Mouse (Mus musculus) C2C12 (cell line): ENCODE results near the gene Nppa. TPM values are rescaled to one million over a fixed set of nuclear protein-coding genes. Genes with fewer than 3 reads are reported as not detected.

Experiments
- H3K27me3 ChIP-seq: one replicate; pipeline ENCODE4 v1.6.1; 2011; ENCODE audit not compliant: control insufficient read depth, insufficient read depth, insufficient read length
- H3K36me3 ChIP-seq: one replicate; pipeline ENCODE4 v1.6.1; 2011; ENCODE audit not compliant: control insufficient read depth, insufficient read depth
- H3K4me3 ChIP-seq: one replicate; pipeline ENCODE4 v1.5.1; 2011; ENCODE audit warnings: mild to moderate bottlenecking, control low read depth; ENCODE audit not compliant: poor library complexity, insufficient read depth, severe bottlenecking
- H3K79me2 ChIP-seq: one replicate; pipeline ENCODE4 v1.6.1; 2011; ENCODE audit not compliant: control insufficient read depth, insufficient read depth
- H3K79me3 ChIP-seq: one replicate; pipeline ENCODE4 v1.6.1; 2011; ENCODE audit warnings: low read depth, control low read depth
- H3ac ChIP-seq: one replicate; pipeline ENCODE3; 2011; ENCODE audit warnings: low read depth; ENCODE audit not compliant: control insufficient read depth, insufficient read length
- CEBPB ChIP-seq: IDR thresholded peaks from one replicate; pipeline ENCODE4 v1.6.1; 2011; ENCODE audit warnings: low read depth, mild to moderate bottlenecking, control low read depth, moderate library complexity
- CTCF ChIP-seq: IDR thresholded peaks from one replicate; pipeline ENCODE4 v1.5.1; 2011; ENCODE audit not compliant: control insufficient read depth, insufficient read depth, insufficient read length
- FOSL1 ChIP-seq: IDR thresholded peaks from one replicate; pipeline ENCODE4 v1.8.0; 2011; ENCODE audit warnings: mild to moderate bottlenecking, low read length; ENCODE audit not compliant: poor library complexity, insufficient read depth, severe bottlenecking
- MAX ChIP-seq: IDR thresholded peaks from one replicate; pipeline ENCODE4 v1.6.1; 2011; ENCODE audit warnings: mild to moderate bottlenecking, control low read depth
- MYOD1 ChIP-seq: IDR thresholded peaks from one replicate; pipeline ENCODE4 v1.6.1; 2011; ENCODE audit warnings: low read depth; ENCODE audit not compliant: control insufficient read depth, insufficient read length
- MYOG ChIP-seq: IDR thresholded peaks from one replicate; pipeline ENCODE4 v1.6.1; 2011; ENCODE audit not compliant: control insufficient read depth, insufficient read length; ENCODE audit errors: extremely low read depth
- USF1 ChIP-seq: IDR thresholded peaks from one replicate; pipeline ENCODE4 v1.6.1; 2011; ENCODE audit warnings: low read depth, mild to moderate bottlenecking, control low read depth, moderate library complexity
- polyA plus RNA-seq: library from polyadenylated mRNA; unstranded; fragments of >200 nt; fragmentation: generic; extraction: Trizol; gene quantifications from one replicate; pipeline ENCODE4 v1.2.1, GENCODE M21; 2012; ENCODE audit warnings: missing spikeins

Gene Nppa
- polyA plus RNA-seq, 1 experiment = not detected

DNA sequence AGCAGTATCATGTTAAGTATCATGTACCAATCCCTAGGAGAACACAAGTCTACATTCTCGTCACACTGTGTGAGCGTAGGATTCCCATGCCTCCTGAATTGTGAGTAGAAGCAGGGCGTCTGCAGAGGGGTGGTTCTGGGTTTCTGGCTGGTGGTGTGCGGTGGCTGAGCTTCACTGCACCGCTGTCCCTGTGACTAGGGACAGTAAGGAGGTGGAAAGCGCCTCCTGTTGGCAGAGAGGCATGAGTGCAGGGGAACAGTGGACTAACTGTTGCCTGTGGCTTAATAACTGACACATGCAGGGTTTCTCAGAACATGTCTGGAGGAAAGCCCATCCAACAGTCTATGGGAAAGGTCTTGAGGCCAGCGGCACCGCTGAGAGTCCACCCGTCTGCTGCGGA is 14.9 kb downstream of the Nppa start:
- no peak overlapping the region for H3ac ChIP-seq
- no peaks in the 10 kb centered on the region for H3K27me3 ChIP-seq
- TF ChIP-seq USF1 (no peak), MYOG (no peak), CTCF (peak; percentile 46), FOSL1 (no peak), MYOD1 (no peak)
- H3K79me2 ChIP-seq = no peaks in the 10 kb centered on the region
- H3K4me3 ChIP-seq = no peak overlapping the region
- H3K36me3 ChIP-seq = peaks cover 69% of the 10 kb centered on the region
- no peaks in the 10 kb centered on the region for H3K79me3 ChIP-seq

DNA sequence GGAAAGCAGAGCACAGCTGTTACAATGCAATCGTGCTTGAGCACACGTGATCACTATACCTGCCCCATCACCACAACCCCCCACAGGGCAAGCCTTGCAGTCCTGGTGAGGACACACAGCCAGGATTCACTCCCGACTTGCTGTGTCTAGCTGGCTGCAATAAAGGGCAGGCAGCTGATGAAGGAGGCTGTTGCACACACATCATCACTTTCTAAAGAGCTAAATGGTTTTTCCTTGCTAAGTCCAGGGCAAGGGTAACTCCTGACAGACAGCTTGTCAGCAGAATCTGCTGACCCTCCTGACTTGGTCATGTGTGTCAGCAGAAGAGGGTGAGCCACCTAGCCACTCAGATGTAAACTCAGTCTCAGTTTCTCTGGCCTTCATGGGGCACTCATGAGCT is 16.5 kb downstream of the Nppa start:
- peaks cover 71% of the 10 kb centered on the region for H3K36me3 ChIP-seq
- no peaks in the 10 kb centered on the region for H3K27me3 ChIP-seq
- TF ChIP-seq USF1 (no peak), MYOG (no peak), MAX (no peak), CEBPB (no peak), CTCF (no peak), FOSL1 (no peak)
- no peaks in the 10 kb centered on the region for H3K79me3 ChIP-seq
- H3K4me3 ChIP-seq = no peak overlapping the region
- H3ac ChIP-seq = no peak overlapping the region
- H3K79me2 ChIP-seq = no peaks in the 10 kb centered on the region

DNA sequence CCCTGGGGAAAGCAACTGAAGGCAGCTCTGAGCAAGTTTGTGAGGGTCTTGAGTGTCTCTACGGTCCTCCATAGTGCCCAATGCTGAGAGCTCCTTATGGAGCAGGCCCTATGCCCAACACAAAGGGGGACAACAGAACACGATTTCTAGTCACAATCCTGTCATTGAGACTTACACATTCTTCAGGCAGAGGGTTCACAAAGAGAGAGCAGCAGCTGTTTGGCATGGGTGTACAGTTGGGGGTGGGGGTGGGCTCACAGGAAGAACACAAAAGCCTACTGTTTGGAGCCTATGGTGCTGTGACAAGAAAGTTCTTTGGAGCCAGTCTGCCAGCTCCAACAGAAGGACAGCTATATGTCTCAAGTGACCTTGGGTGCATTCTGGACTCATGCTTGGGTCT is 17.9 kb downstream of the Nppa start:
- Histone ChIP-seq H3K79me3 (no peaks in the 10 kb centered on the region), H3ac (no peak overlapping the region), H3K27me3 (no peaks in the 10 kb centered on the region), H3K4me3 (no peak overlapping the region), H3K79me2 (no peaks in the 10 kb centered on the region), H3K36me3 (peaks cover 71% of the 10 kb centered on the region)
- no peak for TF ChIP-seq CEBPB
- TF ChIP-seq MAX = no peak
- TF ChIP-seq MYOG = no peak
- TF ChIP-seq FOSL1 = no peak

DNA sequence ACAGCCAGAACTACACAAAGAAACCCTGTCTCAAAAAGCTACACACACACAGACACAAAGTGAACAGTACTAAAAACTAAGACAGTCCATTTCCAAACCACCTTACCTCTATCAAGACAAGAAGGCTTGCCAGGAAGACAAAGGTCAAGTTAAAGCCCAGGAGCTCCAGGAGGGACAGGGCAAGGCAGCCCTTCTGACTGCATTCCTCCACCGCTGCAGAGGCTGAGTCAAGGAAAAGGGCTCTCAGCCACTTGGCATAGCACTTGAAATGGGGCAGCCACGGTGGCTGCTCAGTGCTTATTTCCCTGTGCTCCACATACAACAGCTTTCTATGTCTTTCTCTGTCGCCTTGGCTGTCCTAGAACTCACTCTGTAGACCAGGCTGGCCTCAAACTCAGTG is 23.5 kb downstream of the Nppa start:
- no peak overlapping the region for H3ac ChIP-seq
- no peaks in the 10 kb centered on the region for H3K27me3 ChIP-seq
- TF ChIP-seq CEBPB (no peak), FOSL1 (no peak), MAX (no peak), USF1 (no peak), MYOD1 (no peak), MYOG (no peak)
- peaks cover 63% of the 10 kb centered on the region for H3K36me3 ChIP-seq
- no peak overlapping the region for H3K4me3 ChIP-seq
- H3K79me3 ChIP-seq = no peaks in the 10 kb centered on the region
- H3K79me2 ChIP-seq = no peaks in the 10 kb centered on the region

DNA sequence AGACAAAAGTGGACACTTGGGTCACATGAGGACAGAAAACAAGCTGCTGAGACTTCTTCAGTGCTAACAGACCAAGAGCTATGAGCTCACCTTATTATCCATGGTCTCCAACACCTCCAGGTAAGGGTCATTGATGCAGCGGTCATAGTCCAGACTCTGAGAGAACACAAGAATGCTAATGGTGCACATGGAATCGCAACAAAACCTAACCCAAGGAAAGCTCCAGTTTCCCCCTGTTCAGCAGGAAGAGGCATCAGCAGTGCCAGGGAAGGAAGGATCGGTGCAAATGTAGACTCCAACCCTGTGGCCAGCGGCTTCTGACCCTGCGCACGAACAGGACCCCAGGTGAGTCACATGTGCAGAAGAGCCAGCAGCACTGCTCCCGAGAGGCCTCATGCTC is 28.8 kb downstream of the Nppa start:
- Histone ChIP-seq H3K79me3 (peaks cover 1% of the 10 kb centered on the region), H3ac (no peak overlapping the region), H3K79me2 (no peaks in the 10 kb centered on the region), H3K27me3 (no peaks in the 10 kb centered on the region), H3K36me3 (peaks cover 24% of the 10 kb centered on the region), H3K4me3 (no peak overlapping the region)
- TF ChIP-seq USF1 (no peak), FOSL1 (no peak), MAX (no peak), CTCF (no peak), MYOG (no peak), CEBPB (no peak), MYOD1 (no peak)

DNA sequence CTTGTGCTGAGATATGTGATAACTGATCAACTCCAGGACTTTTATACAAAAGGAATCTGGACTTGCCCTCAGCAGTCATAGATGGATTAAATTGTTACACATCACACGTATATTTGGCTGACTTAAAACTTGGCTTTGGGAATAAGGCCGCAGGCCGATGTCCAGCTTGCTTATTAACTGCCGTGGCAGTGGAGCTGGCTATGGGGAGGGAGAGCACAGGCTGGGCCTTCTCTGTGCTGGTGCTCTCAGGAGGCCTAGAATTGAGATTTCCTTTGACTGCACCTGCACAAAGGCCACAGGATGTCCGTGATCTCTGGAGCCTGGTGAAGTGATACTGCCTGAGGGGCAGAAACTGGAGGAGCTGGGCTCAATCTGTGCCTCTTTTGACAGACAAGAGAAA is 30.0 kb downstream of the Nppa start:
- TF ChIP-seq USF1 (no peak), FOSL1 (no peak), MAX (no peak), MYOG (no peak), CEBPB (no peak), MYOD1 (no peak), CTCF (no peak)
- H3K4me3 ChIP-seq = no peak overlapping the region

More for the DNA sequence above, 30.0 kb downstream of the Nppa start:
- H3K79me3 ChIP-seq = peaks cover 1% of the 10 kb centered on the region
- H3K79me2 ChIP-seq = no peaks in the 10 kb centered on the region
- no peaks in the 10 kb centered on the region for H3K27me3 ChIP-seq
- no peak overlapping the region for H3ac ChIP-seq
- peaks cover 25% of the 10 kb centered on the region for H3K36me3 ChIP-seq
